Mouse (Mus musculus): ENCODE data around the gene Chst2. TPM values are rescaled to one million over a fixed set of nuclear protein-coding genes. Genes with fewer than 3 reads are reported as not detected.

Gene Chst2
- polyA plus RNA-seq, 1 experiment from 2014 or later, result 16.3 TPM

- Histone ChIP-seq H3K36me3 (replicated peaks; ENCODE audit: control insufficient read depth, insufficient read depth) (no peaks in the 10 kb centered on the region), H3K27me3 (ENCODE audit: control insufficient read depth, insufficient read depth, low read length) (no peaks in the 10 kb centered on the region), H3K27ac (no peak overlapping the region), H3K9me3 (ENCODE audit: control insufficient read depth, low read length) (no peaks in the 10 kb centered on the region), H3K4me3 (replicated peaks; ENCODE audit: low read length) (no peak overlapping the region), H3K4me2 (replicated peaks) (no peak overlapping the region), H3K4me1 (replicated peaks; ENCODE audit: control insufficient read depth, insufficient read depth, low read length) (no peaks in the 10 kb centered on the region), H3K9ac (no peak overlapping the region)
- ATAC-seq (ENCODE audit: low FRiP score) (no peak), DNase-seq (ENCODE audit: low spot score) (no peak)
- 61% methylated on average over 1 of the region's 1 CpGs for WGBS
These were observed 30.6 kb downstream of the Chst2 start for GRCm38 (mm10) chr9:95375966-95376365.

GRCm38 (mm10) chr9:95375336-95375735 lies 31.2 kb downstream of the Chst2 start:
- DNase-seq (ENCODE audit: low spot score), result no peak
- no peak overlapping the region for H3K9ac ChIP-seq
- H3K4me1 ChIP-seq (replicated peaks; ENCODE audit: control insufficient read depth, insufficient read depth, low read length), result no peaks in the 10 kb centered on the region
- H3K27me3 ChIP-seq (ENCODE audit: control insufficient read depth, insufficient read depth, low read length), result no peaks in the 10 kb centered on the region
- no peak for ATAC-seq (ENCODE audit: low FRiP score)
- 89% methylated on average over 8 of the region's 8 CpGs for WGBS
- no peak overlapping the region for H3K4me3 ChIP-seq (replicated peaks; ENCODE audit: low read length)
- H3K36me3 ChIP-seq (replicated peaks; ENCODE audit: control insufficient read depth, insufficient read depth), result no peaks in the 10 kb centered on the region
- H3K27ac ChIP-seq, result no peak overlapping the region
- H3K4me2 ChIP-seq (replicated peaks), result no peak overlapping the region
- peaks cover 5% of the 10 kb centered on the region; the same call in 1 of the 2 replicates for H3K9me3 ChIP-seq (ENCODE audit: control insufficient read depth, low read length)

DNA sequence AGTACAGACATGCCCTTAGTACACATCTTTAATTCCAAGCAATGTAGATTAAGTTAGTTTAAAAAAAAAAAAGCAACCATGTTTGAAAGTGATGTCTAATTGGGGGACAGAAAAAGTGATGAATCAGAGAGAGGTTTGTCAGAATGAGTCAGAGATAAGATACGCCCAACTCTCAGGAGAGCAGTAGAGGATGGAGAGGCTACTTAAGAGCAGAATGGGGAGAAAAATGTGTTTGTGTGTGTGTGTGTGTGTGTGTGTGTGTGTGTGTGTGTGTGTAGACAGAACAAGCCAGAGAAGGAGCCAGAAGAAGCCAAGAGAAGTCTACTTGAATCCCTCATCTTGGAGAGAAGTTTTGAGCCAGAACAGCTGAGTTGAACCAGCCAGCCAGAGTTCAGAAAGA lies 32.8 kb downstream of the Chst2 start:
- Histone ChIP-seq H3K9me3 (ENCODE audit: control insufficient read depth, low read length) (peaks cover 16% of the 10 kb centered on the region), H3K36me3 (replicated peaks; ENCODE audit: control insufficient read depth, insufficient read depth) (no peaks in the 10 kb centered on the region), H3K4me2 (replicated peaks) (no peak overlapping the region), H3K9ac (no peak overlapping the region), H3K4me3 (replicated peaks; ENCODE audit: low read length) (no peak overlapping the region), H3K27ac (no peak overlapping the region), H3K4me1 (replicated peaks; ENCODE audit: control insufficient read depth, insufficient read depth, low read length) (no peaks in the 10 kb centered on the region), H3K27me3 (ENCODE audit: control insufficient read depth, insufficient read depth, low read length) (no peaks in the 10 kb centered on the region)
- ATAC-seq (ENCODE audit: low FRiP score), result no peak
- no peak for DNase-seq (ENCODE audit: low spot score)
- WGBS, result 94% methylated on average over 1 of the region's 1 CpGs

DNA sequence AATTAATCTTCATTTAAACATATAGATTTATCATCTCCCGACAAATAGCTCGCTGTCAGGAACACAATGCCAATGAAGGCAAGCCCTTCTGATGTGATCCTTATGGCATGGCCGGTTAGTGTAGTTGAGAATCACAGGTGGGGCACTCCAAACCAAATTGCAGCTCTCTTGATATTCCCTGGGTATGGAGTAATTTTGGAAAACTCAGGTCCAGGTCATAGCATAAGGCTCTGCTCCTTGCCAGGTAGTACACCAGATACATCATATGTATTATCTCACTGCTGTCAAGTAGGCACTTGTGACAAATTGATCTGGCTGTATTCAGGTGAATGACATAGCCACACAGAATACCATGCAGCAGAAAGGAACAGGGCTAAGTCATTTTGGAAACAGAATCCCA lies 40.6 kb downstream of the Chst2 start:
- Histone ChIP-seq H3K9ac (no peak overlapping the region), H3K36me3 (replicated peaks; ENCODE audit: control insufficient read depth, insufficient read depth) (no peaks in the 10 kb centered on the region), H3K9me3 (ENCODE audit: control insufficient read depth, low read length) (peaks cover 19% of the 10 kb centered on the region), H3K4me3 (replicated peaks; ENCODE audit: low read length) (no peak overlapping the region), H3K27me3 (ENCODE audit: control insufficient read depth, insufficient read depth, low read length) (no peaks in the 10 kb centered on the region), H3K27ac (no peak overlapping the region), H3K4me1 (replicated peaks; ENCODE audit: control insufficient read depth, insufficient read depth, low read length) (no peaks in the 10 kb centered on the region), H3K4me2 (replicated peaks) (no peak overlapping the region)
- 92% methylated on average over 3 of the region's 3 CpGs for WGBS
- DNase-seq (ENCODE audit: low spot score) (no peak), ATAC-seq (ENCODE audit: low FRiP score) (no peak)

DNA sequence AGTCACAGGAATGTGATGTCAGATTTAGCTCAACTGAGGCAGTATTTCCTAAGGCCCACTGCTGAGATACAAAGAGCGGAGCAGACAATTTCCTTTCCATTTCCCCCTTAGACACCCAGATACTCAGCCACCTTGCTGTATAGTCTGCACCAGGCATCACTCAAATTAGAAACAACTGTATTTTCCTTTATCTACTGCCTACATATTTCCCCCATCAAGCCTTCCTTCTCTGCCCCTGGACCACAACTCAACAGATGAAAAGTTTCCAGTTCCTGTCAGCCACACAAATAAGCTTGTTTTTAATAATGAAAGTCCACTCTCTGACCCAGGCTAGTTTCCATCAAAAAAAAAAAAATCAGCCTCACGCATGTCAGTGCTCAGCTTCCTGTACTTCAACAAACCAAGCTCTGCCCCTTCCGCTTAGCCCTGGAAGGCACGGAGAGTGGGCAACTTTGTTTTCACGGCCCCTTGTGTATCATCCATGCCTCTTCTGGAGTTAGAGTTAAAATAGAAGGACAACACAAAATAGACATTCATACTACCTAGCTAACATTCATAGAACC lies 52.6 kb downstream of the Chst2 start:
- Histone ChIP-seq H3K4me3 (replicated peaks; ENCODE audit: low read length) (no peak overlapping the region), H3K27me3 (ENCODE audit: control insufficient read depth, insufficient read depth, low read length) (no peaks in the 10 kb centered on the region), H3K27ac (no peak overlapping the region), H3K4me1 (replicated peaks; ENCODE audit: control insufficient read depth, insufficient read depth, low read length) (no peaks in the 10 kb centered on the region), H3K36me3 (replicated peaks; ENCODE audit: control insufficient read depth, insufficient read depth) (no peaks in the 10 kb centered on the region), H3K9me3 (ENCODE audit: control insufficient read depth, low read length) (no peaks in the 10 kb centered on the region), H3K4me2 (replicated peaks) (no peak overlapping the region), H3K9ac (no peak overlapping the region)
- ATAC-seq (ENCODE audit: low FRiP score), result no peak
- 90% methylated on average over 5 of the region's 5 CpGs for WGBS
- DNase-seq (ENCODE audit: low spot score), result no peak

DNA sequence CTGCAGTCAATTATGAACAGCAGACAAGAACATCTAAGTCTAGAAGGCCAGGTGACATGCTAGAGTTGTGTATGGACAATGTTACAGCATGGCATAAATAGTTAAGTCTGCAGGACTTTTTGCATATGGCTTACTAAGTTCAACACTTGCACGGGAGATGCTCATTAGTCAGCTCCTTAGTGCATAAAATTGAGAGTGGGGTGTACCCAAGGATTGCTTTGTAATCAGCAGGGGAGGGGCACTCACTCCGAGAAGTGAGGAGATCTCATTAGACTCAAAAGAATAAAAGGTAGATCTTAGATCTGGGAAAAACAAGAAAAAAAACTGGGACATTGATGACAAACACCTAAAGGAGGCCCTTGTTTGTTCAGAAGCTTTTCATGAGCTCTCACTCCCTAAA lies 54.6 kb downstream of the Chst2 start:
- no peaks in the 10 kb centered on the region for H3K36me3 ChIP-seq (replicated peaks; ENCODE audit: control insufficient read depth, insufficient read depth)
- H3K4me3 ChIP-seq (replicated peaks; ENCODE audit: low read length), result no peak overlapping the region
- H3K27me3 ChIP-seq (ENCODE audit: control insufficient read depth, insufficient read depth, low read length), result no peaks in the 10 kb centered on the region
- ATAC-seq (ENCODE audit: low FRiP score), result no peak
- no peak overlapping the region for H3K27ac ChIP-seq
- no peak overlapping the region for H3K4me2 ChIP-seq (replicated peaks)
- H3K9me3 ChIP-seq (ENCODE audit: control insufficient read depth, low read length), result no peaks in the 10 kb centered on the region
- DNase-seq (ENCODE audit: low spot score), result no peak
- H3K4me1 ChIP-seq (replicated peaks; ENCODE audit: control insufficient read depth, insufficient read depth, low read length), result no peaks in the 10 kb centered on the region
- H3K9ac ChIP-seq, result no peak overlapping the region
- WGBS, result 66% methylated on average over 2 of the region's 2 CpGs

GRCm38 (mm10) chr9:95350550-95350949 lies 56.0 kb downstream of the Chst2 start:
- H3K27me3 ChIP-seq (ENCODE audit: control insufficient read depth, insufficient read depth, low read length), result no peaks in the 10 kb centered on the region
- H3K4me2 ChIP-seq (replicated peaks), result no peak overlapping the region
- no peaks in the 10 kb centered on the region for H3K9me3 ChIP-seq (ENCODE audit: control insufficient read depth, low read length)
- H3K9ac ChIP-seq, result no peak overlapping the region
- ATAC-seq (ENCODE audit: low FRiP score) (no peak), DNase-seq (ENCODE audit: low spot score) (no peak)
- H3K4me3 ChIP-seq (replicated peaks; ENCODE audit: low read length), result no peak overlapping the region
- H3K36me3 ChIP-seq (replicated peaks; ENCODE audit: control insufficient read depth, insufficient read depth), result no peaks in the 10 kb centered on the region
- no peak overlapping the region for H3K27ac ChIP-seq
- H3K4me1 ChIP-seq (replicated peaks; ENCODE audit: control insufficient read depth, insufficient read depth, low read length), result no peaks in the 10 kb centered on the region
- WGBS, result 81% methylated on average over 4 of the region's 4 CpGs

Other genes starting within 250 kb of the Chst2 start
- 117 and 119 TPM in 2 replicates for gene U2surp, start 105.3 kb upstream of the Chst2 start, polyA plus RNA-seq (2014; fragmentation: Nextera tagmentation; extraction: Ambion mirVana)
- 8.6 and 8.7 TPM in 2 replicates for gene Paqr9, start 152.9 kb upstream of the Chst2 start, polyA plus RNA-seq (2014; fragmentation: Nextera tagmentation; extraction: Ambion mirVana)
- 2.6 and 2.7 TPM in 2 replicates for gene Pcolce2, start 230.9 kb upstream of the Chst2 start, polyA plus RNA-seq (2014; fragmentation: Nextera tagmentation; extraction: Ambion mirVana)